Mouse (Mus musculus): ENCODE data around the gene Gprc5d.

- peak; percentile 79 for TF ChIP-seq CTCF (IDR thresholded peaks at IDR 0.05; ENCODE audit: insufficient read depth, low read depth, low read length)
- no peak for TF ChIP-seq POLR2A (IDR thresholded peaks at IDR 0.05; ENCODE audit: insufficient read depth, low read depth, low read length)
These were observed 30.2 kb downstream of the Gprc5d start for GRCm38 (mm10) chr6:135087721-135088451.
